Mouse (Mus musculus): ENCODE measurements around the gene Zfp958. TPM values are rescaled to one million over a fixed set of nuclear protein-coding genes. Genes with fewer than 3 reads are reported as not detected.

Gene Zfp958
- polyA plus RNA-seq, 1 experiment from 2014 or later = 17.0 TPM

DNA sequence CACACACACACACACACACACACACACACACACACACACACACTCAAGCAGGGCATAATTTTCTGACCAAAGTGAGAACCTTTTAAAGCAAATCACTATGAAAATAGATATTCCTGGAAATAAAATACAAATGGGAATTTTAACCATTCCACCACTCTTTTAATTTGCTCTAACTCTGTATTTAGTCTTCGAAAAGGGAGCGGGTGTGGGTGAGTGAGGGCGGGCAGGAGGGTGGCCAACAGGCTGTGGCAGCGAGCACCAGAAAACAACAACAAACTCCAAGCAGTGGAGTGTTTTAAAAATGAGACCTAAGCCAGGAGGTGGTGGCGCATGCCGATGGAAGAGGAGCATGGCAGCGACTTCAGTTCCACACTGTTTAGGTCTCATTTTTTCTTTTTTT is 43.6 kb downstream of the Zfp958 start:
- no peaks in the 10 kb centered on the region for H3K36me3 ChIP-seq
- ATAC-seq (ENCODE audit: low FRiP score) = no peak
- no peaks in the 10 kb centered on the region for H3K9me3 ChIP-seq (replicated peaks)
- no peak overlapping the region for H3K4me3 ChIP-seq (replicated peaks)
- no peak overlapping the region for H3K27ac ChIP-seq (replicated peaks)
- H3K27me3 ChIP-seq (replicated peaks) = no peaks in the 10 kb centered on the region
- no peaks in the 10 kb centered on the region for H3K4me1 ChIP-seq
- no peak overlapping the region for H3K4me2 ChIP-seq
- WGBS = 89% methylated on average over 7 of the region's 7 CpGs
- H3K9ac ChIP-seq (replicated peaks) = no peak overlapping the region

DNA sequence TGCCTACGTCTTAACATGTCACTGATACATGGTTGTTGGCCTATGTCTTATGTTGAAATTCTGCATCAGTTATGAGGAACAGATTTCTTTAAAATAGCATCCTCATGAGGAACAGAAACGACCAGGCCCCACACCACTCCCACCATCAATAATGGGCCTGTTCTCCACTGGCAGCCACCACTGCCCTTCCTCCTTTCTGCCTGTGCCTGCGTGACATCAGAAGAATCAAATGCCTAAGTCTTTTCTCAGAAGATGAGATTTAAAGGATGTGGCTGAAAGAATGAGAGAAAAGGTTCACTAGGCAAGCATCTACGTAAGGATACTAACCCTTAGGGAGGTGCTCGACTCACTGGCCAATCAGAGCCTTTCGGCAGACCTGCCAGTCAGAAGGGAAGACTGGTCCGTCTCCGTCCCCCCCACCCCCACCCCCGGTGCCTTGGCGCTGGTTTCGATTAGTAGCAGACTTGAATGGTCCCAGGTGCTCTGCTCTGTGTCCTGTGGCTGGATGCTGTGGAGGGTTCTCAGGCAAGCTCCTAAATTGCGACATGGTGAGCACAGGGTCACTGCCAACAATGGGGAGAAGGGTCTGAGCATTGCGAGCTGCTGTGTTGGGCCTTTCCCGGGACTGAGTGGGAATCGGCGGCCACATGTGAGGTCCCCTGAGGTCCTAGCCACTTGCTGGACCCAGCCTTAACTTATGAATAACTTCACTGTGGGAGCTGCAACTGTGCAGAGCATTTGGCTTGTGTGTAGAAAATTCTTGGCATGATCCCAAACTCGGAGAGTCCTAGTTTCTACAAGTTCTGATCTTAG is 62.4 kb downstream of the Zfp958 start:
- Histone ChIP-seq H3K27ac (replicated peaks) (no peak overlapping the region), H3K4me1 (peaks cover 9% of the 10 kb centered on the region), H3K9ac (replicated peaks) (no peak overlapping the region), H3K27me3 (replicated peaks) (no peaks in the 10 kb centered on the region; the same call in 1 of the 2 replicates), H3K36me3 (no peaks in the 10 kb centered on the region), H3K4me2 (no peak overlapping the region), H3K9me3 (replicated peaks) (0 out of 2 replicates have a peak, but pooled peaks cover 3% of the 10 kb centered on the region), H3K4me3 (replicated peaks) (no peak overlapping the region)
- 89% methylated on average over 17 of the region's 17 CpGs for WGBS
- ATAC-seq (ENCODE audit: low FRiP score) = no peak

DNA sequence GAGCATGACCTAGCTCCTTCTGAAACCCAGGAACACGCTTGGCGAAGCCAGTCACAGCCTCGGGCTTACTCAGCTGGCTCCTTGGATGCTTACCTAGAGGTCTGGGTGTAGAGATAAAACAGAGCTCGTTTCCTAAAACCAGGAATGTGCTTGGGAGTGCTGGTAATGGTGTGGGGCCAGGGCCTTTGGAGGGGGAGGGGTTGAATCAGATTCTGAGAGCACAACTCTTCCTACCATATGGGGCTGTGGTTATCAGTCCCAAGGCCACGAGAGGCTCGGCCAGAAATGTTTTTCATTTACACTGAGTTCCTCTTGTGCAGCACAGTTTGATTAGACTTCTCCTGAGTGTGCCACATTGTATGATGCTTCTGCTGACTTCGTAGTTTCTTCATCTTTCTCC is 63.6 kb downstream of the Zfp958 start:
- Histone ChIP-seq H3K4me1 (peaks cover 9% of the 10 kb centered on the region), H3K4me2 (peak overlapping the region; percentile 60), H3K4me3 (replicated peaks) (peak overlapping the region; percentile 63), H3K27ac (replicated peaks) (peak overlapping the region; percentile 100), H3K36me3 (no peaks in the 10 kb centered on the region), H3K27me3 (replicated peaks) (no peaks in the 10 kb centered on the region; the same call in 1 of the 2 replicates), H3K9ac (replicated peaks) (peak overlapping the region; percentile 77), H3K9me3 (replicated peaks) (no peaks in the 10 kb centered on the region)
- no peak for ATAC-seq (ENCODE audit: low FRiP score)
- WGBS = 91% methylated on average over 7 of the region's 7 CpGs

DNA sequence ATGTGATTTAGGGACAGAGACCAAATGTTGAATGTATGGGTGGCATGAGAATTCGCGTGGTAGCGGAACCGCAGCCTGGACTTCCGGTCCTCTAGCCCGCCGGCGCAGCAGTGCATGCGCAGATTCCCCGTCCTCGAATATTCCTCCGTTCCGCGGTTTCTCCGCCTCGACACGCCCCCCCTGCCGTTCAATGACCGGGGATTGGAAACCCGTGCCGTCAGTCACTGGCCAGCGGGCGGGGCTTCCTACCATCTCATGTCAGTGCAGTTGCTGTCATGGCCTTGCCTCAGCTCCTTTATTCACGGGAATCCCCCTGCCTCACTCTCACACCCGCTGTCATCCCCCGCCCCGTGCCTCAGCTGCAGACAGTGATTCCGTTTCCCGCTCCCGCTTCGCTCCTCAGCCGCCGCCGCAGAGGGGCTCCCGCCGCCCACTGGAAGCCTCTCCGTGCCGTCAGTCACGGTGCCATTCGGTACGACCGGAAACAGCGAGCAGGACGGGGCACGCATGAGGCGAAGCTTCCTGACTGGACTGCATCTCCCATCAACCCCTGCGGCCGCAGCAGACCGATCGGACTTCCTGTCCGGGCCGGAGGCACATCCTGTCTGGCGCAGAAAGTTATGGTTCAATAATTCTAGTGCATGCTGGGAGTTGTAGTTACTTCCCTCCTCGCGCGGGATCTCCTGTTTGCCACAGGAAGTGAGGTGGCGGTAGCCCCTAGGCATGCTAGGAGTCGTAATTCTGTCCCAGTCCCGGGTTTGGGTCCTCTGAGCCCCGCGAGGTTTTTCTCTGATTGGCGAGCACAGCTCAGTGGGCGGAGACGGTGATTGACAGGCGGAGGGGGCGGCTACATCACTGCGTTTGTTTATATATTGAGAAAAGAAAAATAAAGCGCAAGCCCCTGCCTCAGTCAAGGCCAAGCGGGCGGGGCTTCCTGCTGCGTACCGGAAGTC is 64.6 kb downstream of the Zfp958 start:
- peak overlapping the region; percentile 100 for H3K27ac ChIP-seq (replicated peaks)
- WGBS = under 1% methylated on average over 72 of the region's 72 CpGs
- no peaks in the 10 kb centered on the region; the same call in 1 of the 2 replicates for H3K27me3 ChIP-seq (replicated peaks)
- H3K4me1 ChIP-seq = peaks cover 9% of the 10 kb centered on the region
- no peaks in the 10 kb centered on the region for H3K36me3 ChIP-seq
- H3K9me3 ChIP-seq (replicated peaks) = no peaks in the 10 kb centered on the region
- H3K4me3 ChIP-seq (replicated peaks) = peak overlapping the region; percentile 63
- ATAC-seq (ENCODE audit: low FRiP score) = peak; percentile 93
- peak overlapping the region; percentile 77 for H3K9ac ChIP-seq (replicated peaks)
- H3K4me2 ChIP-seq = peak overlapping the region; percentile 65

DNA sequence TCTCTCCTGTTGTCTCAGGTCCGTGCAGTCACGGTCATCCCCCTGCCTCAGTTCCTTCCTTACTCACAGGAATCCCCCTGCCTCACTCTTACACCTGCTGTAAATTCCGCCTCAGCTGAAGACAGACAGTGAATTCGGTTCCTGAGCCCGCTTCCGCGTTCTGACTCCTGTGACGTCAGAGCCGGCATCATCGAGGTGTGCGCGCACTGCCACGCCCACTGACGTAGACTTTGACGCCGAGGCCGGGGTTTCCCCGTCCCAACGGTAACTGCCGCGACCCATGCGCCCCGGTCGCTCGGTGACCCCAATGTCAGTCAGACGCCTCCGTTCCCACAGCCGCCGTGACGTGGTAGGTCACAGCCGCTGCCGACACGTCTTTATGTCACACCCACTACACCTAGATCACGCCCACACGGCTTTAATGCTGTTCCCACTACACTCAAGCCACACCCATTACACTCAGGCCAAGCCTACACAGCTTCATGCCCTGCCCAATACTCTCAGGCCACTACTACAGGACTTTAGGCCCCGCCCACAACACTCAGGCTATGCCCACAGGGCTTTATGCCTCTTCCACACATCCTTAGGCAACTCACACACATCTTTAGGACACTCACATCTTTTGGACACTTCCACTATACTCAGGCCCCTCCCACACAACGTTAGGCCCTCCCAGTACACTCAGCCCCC is 65.4 kb downstream of the Zfp958 start:
- H3K9me3 ChIP-seq (replicated peaks) = no peaks in the 10 kb centered on the region
- WGBS = under 1% methylated on average over 37 of the region's 37 CpGs
- no peaks in the 10 kb centered on the region for H3K27me3 ChIP-seq (replicated peaks)
- peak overlapping the region; percentile 72 for H3K9ac ChIP-seq (replicated peaks)
- H3K36me3 ChIP-seq = no peaks in the 10 kb centered on the region
- H3K27ac ChIP-seq (replicated peaks) = peak overlapping the region; percentile 100
- peak overlapping the region; percentile 63 for H3K4me3 ChIP-seq (replicated peaks)
- H3K4me1 ChIP-seq = peaks cover 9% of the 10 kb centered on the region
- ATAC-seq (ENCODE audit: low FRiP score) = peak; percentile 70
- peak overlapping the region; percentile 65 for H3K4me2 ChIP-seq

DNA sequence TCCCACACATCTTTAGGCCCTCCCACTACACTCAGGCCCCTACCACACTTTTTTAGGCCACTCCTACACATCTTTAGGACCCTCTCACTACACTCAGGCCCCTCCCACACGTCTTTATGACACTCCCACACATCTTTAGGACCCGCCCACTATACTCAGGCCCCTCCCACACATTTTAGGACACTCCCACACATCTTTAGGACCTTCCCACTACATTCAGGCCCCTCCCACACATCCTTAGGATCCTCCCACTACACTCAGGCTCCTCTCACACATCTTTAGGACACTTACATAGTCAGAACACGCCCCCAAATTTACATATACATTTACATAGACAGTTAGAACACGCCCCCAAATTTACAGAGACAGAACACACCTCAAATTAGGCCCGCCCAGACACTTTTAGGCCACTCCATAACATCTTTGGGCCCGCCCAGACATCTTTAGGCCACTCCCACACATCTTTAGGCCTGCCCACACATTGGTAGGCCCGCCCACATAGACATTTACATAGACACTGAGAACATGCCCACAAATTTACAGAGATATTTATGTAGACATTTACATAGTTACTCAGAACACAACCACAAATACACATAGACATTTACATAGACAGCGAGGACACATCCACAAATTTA is 66.1 kb downstream of the Zfp958 start:
- Histone ChIP-seq H3K36me3 (no peaks in the 10 kb centered on the region), H3K4me3 (replicated peaks) (peak overlapping the region; percentile 63), H3K27me3 (replicated peaks) (no peaks in the 10 kb centered on the region), H3K9me3 (replicated peaks) (no peaks in the 10 kb centered on the region), H3K27ac (replicated peaks) (peak overlapping the region; percentile 100), H3K9ac (replicated peaks) (no peak overlapping the region), H3K4me2 (peak overlapping the region; percentile 65), H3K4me1 (peaks cover 9% of the 10 kb centered on the region)
- WGBS = 86% methylated on average over 8 of the region's 8 CpGs
- ATAC-seq (ENCODE audit: low FRiP score) = no peak

DNA sequence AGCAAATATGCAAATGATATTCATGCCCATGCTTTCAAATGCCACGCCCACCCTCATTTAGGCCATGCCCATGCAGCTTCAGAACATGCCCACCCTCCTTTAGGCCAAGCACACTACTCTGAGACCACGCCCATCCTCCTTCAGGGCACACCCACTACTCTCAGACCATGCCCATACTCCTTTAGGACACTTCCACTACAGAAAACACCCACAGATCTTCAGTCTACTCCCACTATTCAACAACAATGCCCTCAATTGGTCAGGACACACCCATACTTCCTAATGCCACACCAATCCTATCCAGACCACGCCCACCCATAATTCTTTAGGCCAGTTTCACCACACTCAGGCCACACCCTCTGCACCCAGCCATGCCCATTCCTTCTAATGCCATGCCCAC is 66.8 kb downstream of the Zfp958 start:
- no peak overlapping the region for H3K27ac ChIP-seq (replicated peaks)
- H3K36me3 ChIP-seq = no peaks in the 10 kb centered on the region
- 95% methylated on average over 3 of the region's 3 CpGs for WGBS
- no peak overlapping the region for H3K4me3 ChIP-seq (replicated peaks)
- H3K27me3 ChIP-seq (replicated peaks) = no peaks in the 10 kb centered on the region
- no peak overlapping the region for H3K9ac ChIP-seq (replicated peaks)
- H3K9me3 ChIP-seq (replicated peaks) = no peaks in the 10 kb centered on the region
- H3K4me2 ChIP-seq = no peak overlapping the region
- H3K4me1 ChIP-seq = peaks cover 9% of the 10 kb centered on the region
- ATAC-seq (ENCODE audit: low FRiP score) = no peak

Other genes with a start within 250 kb of the Zfp958 start
- 45.2 and 51.0 TPM in 2 replicates for gene Cers4, start 120.1 kb upstream of the Zfp958 start, polyA plus RNA-seq (2015; fragmentation: Nextera tagmentation; extraction: Ambion mirVana)
- gene Shcbp1, start 166.4 kb downstream of the Zfp958 start, polyA plus RNA-seq (2015; fragmentation: Nextera tagmentation; extraction: Ambion mirVana) = 8.2 and 23.0 TPM in 2 replicates